Mouse (Mus musculus): ENCODE measurements around the gene Phkb.

Phkb gene

GRCm38 (mm10) chr8:85944820-85945219 is 104.1 kb downstream of the Phkb start:
- DNase-seq (ENCODE audit: low spot score in 2 of 2), result no peak

DNA sequence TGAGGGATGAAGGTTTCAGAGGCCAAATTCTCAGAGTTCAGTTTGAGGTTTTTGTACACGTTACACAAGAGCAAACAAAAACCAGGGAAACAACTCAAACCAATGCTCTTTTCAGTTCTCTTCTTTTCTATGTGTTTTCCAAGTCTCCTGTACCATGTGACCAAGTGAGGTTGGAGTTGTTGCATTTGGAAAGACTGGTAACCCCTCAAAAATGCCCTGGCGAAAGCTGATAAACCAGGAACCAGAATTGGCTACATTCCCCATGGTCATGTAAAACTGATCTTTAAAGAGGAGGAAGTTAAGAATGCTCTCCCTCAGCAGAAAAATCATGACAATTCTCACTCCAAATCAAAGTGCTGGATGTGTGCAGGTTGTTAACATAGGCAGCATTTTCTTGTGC is 117.6 kb downstream of the Phkb start:
- DNase-seq (ENCODE audit: low spot score in 2 of 2), result no peak

GRCm38 (mm10) chr8:85959880-85960279 is 119.1 kb downstream of the Phkb start:
- DNase-seq (ENCODE audit: low spot score in 2 of 2), result no peak

DNA sequence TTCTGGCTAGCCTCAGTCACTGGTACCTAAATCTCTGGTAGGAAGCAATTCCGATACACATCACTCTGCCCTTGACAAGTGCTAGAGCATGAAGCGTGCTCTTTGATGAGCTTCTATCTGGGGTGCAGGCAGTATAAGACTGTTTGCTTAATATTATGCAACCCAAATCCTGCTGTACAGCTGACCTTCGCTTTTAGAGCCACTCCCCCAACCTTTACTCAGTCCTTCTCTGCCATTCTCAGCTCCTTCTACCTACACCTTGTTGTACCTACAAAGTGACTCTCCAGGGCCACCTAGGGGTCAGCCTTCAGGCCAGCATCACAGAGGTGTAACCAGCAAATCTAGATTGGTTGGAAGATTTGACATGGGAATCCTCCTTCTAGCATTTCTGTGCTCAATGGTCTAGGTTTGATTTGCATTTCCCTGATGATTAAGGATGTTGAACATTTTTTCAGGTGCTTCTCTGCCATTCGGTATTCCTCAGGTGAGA is 136.9 kb downstream of the Phkb start:
- no peak for DNase-seq (ENCODE audit: low spot score in 2 of 2)

GRCm38 (mm10) chr8:85992911-85993310 is 152.2 kb downstream of the Phkb start:
- no peak for DNase-seq (ENCODE audit: low spot score in 2 of 2)

GRCm38 (mm10) chr8:85993661-85994060 is 152.9 kb downstream of the Phkb start:
- no peak for DNase-seq (ENCODE audit: low spot score in 2 of 2)

DNA sequence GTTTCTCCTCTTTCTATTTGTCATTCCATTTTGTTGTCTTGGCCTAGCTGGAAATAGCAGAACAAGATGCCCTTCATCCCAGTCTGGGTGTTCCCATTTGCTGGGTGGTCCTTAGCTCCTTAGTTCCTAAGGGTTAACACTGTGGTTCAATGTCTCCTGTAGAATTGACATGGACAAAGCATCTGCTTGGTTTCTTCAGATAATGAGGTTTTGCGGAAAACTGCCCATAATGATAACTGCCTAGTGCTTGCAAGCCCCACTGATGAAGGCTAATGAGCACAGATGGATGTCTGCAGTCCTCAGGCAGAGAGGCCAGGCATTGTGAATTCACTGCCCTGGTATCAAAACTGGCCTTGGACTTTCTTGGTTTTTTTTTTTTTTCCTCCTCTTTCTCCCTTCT is 155.2 kb downstream of the Phkb start:
- no peak for DNase-seq (ENCODE audit: low spot score in 2 of 2)

DNA sequence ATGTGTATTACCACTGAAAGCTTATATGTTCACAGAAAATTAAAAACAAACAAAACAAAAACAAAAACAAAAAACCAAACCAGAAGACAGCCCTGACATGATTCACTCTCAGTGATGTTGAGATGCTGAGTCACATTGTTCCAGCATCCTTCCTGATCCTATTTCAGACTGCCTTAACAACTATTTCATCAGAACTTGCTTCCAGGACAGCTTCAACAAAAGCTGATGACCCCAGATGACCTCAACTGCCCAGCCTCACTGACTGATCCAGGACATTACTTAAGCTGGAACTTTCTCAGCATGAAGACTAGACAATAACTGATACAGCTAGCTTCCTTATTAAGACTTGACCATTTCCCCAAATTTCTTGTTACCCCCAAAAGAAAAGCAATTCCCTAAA is 165.7 kb downstream of the Phkb start:
- DNase-seq (ENCODE audit: low spot score in 2 of 2), result no peak

GRCm38 (mm10) chr8:86016806-86017205 is 176.0 kb downstream of the Phkb start:
- no peak for DNase-seq (ENCODE audit: low spot score in 2 of 2)

GRCm38 (mm10) chr8:86028646-86029312 is 188.0 kb downstream of the Phkb start:
- DNase-seq (ENCODE audit: low spot score in 2 of 2), result no peak

DNA sequence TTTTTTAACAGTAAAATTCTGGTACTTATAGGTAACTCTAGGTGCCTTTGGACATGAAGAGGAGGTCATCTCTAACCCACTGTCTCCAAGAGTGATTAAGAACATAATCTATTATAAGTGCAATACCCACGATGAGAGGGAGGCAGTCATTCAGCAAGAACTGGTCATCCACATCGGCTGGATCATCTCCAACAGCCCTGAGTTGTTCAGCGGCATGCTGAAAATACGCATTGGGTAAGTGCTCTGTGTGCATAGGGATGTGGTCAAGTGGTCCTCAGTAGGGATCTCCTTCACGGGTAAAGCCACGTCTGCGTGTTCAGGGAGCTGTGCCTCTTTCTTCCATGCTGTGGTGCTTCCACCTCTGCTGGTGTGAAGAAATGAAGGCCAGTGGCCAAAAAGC is 188.7 kb downstream of the Phkb start:
- DNase-seq (ENCODE audit: low spot score in 2 of 2), result no peak

GRCm38 (mm10) chr8:86034662-86035365 is 194.1 kb downstream of the Phkb start:
- no peak for DNase-seq (ENCODE audit: low spot score in 2 of 2)

DNA sequence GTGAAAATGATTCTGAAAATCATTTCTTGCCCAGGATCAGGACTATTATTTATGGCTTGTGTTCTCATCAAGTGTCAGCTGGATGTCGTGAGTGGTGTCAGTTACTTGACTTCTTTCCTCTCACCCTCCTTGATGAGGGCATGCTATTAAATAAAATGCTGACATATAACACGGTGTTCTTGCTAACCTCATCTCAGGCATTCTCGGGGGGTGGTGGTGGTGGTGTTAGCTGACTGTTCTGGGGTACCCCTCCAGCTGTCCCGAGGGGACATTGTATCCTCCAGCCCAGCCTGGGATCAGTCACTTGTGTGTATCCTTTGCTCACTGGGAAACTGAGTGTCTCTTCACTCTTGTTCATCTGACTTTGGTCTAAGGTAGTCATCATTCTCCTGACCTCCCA is 194.6 kb downstream of the Phkb start:
- DNase-seq (ENCODE audit: low spot score in 2 of 2), result no peak

DNA sequence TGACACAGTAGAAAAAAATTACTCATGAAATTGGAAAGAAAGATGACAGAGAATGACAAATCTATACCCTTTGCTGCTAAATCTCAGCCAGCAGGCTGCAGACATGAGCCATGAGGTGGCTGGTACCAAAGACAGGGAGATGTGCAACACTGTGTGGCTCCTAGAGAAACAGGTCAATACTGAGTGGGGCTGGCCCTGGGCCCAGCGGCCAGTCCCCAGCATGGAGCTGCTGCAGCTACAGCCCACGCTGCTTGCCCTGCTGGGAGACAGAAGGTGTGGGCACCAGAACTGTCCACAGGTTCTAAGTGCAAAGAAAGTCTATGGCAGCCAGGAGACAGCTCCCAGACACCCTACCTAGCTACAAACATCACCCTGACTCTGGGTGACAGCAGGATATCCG is 197.7 kb downstream of the Phkb start:
- no peak for DNase-seq (ENCODE audit: low spot score in 2 of 2)

- DNase-seq (ENCODE audit: low spot score in 2 of 2), result no peak
These were observed 201.3 kb downstream of the Phkb start for GRCm38 (mm10) chr8:86042049-86042448.

DNA sequence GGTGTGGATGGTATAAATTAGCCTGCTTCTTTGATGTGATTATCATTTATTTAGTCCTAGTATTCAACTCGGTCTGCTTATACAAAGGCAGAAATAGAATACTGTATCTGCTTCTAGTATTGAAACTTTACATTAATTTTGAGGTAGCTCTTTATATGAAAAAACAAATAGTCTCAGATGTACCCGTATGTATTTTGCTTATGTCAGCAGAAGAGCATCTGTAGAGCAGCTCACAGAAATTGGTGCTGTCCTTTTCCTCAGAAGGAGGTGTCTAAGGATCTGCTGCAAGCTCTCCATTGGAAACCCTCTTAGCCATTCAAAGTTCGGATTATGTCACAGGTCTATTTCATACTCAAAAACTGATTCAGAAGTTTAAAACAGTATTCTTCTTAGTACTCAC is 210.1 kb downstream of the Phkb start:
- no peak for DNase-seq (ENCODE audit: low spot score in 2 of 2)

DNA sequence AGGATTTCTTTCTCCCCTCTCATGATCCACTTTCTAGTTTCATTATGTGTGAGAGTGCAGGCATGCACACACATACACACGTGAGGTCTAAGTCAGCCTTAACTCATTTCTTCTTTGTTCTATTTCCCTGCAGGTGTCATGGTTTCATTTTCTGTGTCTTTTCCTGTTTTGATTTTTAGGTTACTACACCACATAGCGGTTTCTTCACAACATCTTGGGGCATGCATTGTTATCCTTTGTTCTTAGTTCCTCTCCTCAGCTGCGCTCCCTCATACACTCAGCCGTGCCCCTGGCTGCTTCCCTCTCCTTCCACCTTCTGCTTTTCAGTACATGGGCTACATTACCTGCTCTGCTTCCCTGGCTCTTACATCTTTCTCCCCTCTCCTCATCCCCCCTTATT is 211.2 kb downstream of the Phkb start:
- no peak for DNase-seq (ENCODE audit: low spot score in 2 of 2)

GRCm38 (mm10) chr8:86058618-86059017 is 217.9 kb downstream of the Phkb start:
- no peak for DNase-seq (ENCODE audit: low spot score in 2 of 2)

DNA sequence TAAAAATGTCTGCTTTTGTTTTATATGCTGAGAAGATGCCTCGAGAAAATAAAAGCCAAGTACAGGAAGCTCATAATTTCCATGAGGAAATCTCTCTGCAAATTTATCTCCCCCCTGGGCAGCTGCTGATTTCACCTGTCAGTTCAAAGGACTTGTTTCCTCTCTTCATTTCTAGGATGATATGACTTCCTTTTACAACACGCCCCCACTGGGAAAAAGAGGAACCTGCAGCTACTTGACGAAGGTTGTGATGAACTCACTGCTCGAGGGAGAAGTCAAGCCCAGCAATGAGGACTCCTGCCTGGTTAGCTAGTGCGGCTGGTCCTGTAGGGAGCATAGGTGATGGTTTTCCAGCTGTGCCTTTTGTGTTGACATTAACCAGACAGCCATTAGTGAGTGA is 218.4 kb downstream of the Phkb start:
- no peak for DNase-seq (ENCODE audit: low spot score in 2 of 2)

- no peak for DNase-seq (ENCODE audit: low spot score in 2 of 2)
These were observed 222.7 kb downstream of the Phkb start for GRCm38 (mm10) chr8:86063411-86063810.

DNA sequence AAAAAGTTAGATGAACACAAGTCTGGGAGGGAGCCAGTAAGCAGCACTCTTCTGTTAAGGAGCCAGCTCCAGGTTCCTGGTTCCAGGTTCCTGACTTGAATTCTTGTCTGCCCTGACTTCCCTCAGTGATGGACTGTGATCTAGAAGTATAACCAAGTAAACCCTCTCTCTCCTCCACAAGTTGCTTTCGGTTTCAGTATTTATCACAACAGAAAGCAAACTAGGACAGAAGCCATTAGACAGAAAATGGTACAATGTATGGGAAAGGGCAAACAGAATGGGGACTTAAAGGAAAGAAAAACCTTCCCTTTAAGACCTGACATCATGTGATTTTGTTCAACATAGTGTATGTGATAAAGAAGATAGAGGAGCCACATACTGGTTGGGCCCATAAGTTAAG is 238.7 kb downstream of the Phkb start:
- no peak for DNase-seq (ENCODE audit: low spot score in 2 of 2)

DNA sequence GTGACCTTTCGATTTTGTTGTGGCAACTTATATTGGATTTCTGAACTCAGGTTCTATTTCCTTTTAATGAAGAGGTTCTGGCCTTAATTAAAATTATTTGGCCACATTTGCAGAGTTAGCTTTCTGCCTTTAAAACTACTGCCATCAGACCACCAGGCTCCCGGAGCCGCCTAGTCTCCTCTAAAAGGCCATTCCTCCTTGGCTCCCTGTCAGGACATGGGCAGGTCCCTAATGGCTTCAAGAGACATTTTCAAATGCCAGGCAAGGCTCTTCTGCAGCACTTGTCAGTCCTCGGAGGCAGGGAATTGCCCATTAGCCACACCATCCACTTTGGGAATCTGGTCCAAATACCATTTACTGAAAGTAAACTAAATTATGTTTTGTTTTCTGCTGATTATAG is 242.6 kb downstream of the Phkb start:
- DNase-seq (ENCODE audit: low spot score in 2 of 2), result no peak

DNA sequence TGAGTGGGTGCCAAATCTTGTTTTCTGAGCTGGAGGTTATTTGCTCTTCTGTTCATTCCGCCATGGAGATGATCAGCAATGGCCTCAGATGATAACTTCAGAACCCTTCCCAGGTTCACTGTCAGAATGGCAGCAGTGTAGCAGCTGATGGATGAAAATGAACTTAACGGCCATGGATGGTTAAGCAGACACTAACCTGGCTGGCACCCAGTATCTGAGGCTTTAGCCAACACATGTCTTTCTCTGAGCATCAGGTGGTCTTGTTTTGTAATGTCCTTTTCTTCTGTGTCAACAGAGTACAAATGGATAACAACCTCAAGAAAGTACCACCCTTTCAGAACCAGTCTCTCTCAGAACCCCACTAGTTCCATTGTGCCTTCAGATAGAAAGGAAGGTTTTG is 246.0 kb downstream of the Phkb start:
- DNase-seq (ENCODE audit: low spot score in 2 of 2), result no peak

DNA sequence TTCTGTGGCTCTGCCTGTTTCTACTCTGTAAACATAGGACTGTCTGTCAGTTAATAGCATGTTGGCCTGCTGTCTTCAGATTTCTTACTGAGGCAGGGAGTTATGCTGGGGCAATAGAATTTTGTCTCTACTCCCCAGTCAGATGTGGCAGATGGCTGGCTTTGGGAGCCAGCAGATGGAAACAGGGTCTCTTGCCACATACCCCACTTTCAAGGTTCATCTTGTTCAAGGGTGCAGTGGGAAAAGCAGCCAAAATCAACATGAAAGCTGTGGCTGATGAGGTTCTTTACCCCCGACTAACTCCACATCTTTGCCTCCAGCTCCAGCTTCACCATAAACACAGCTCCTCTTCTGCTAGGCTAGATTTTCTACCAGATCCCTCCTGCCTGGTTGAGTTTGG is 246.7 kb downstream of the Phkb start:
- no peak for DNase-seq (ENCODE audit: low spot score in 2 of 2)
